Mouse (Mus musculus) inflammation-experienced regulatory T-cells, adult 6 months (primary cell): ENCODE data around the gene Rps3. TPM values are rescaled to one million over a fixed set of nuclear protein-coding genes. Genes with fewer than 3 reads are reported as not detected.

Experiments used
- ATAC-seq: one replicate; pipeline ENCODE4 v1.8.0; 2017
- polyA plus RNA-seq, 3 experiments: library from polyadenylated mRNA; unstranded; fragments of 100-300 nt; shearing (Covaris generic); gene quantifications; one replicate each; pipeline ENCODE4 v1.2.1; 2017

The Rps3 gene
- polyA plus RNA-seq, 3 experiments from 2014 or later = 2,539 to 3,992 (median 2,708) TPM

- ATAC-seq = no peak
Observed at GRCm38 (mm10) chr7:99436530-99436929, 47.0 kb downstream of the Rps3 start.

GRCm38 (mm10) chr7:99434672-99435250 lies 48.8 kb downstream of the Rps3 start:
- no peak for ATAC-seq

GRCm38 (mm10) chr7:99432863-99433262 lies 50.7 kb downstream of the Rps3 start:
- no peak for ATAC-seq

- ATAC-seq = peak; percentile 77
Observed at GRCm38 (mm10) chr7:99432248-99432647, 51.3 kb downstream of the Rps3 start.

- ATAC-seq = no peak
Observed at GRCm38 (mm10) chr7:99430246-99430645, 53.3 kb downstream of the Rps3 start.

- ATAC-seq = no peak
Observed at GRCm38 (mm10) chr7:99429786-99430185, 53.8 kb downstream of the Rps3 start.

GRCm38 (mm10) chr7:99428836-99429235 lies 54.7 kb downstream of the Rps3 start:
- peak; percentile 64 for ATAC-seq

- no peak for ATAC-seq
Observed at GRCm38 (mm10) chr7:99427987-99428386, 55.6 kb downstream of the Rps3 start.

Other genes starting within 250 kb of the Rps3 start
- gene Mogat2, start 245.1 kb downstream of the Rps3 start, polyA plus RNA-seq = not detected
- gene Map6, start 216.3 kb downstream of the Rps3 start, polyA plus RNA-seq = 1 to 10 TPM; 3.1 to 5.6 (median 3.2) TPM
- not detected for gene Serpinh1, start 130.5 kb downstream of the Rps3 start, polyA plus RNA-seq
- gene Gdpd5, start 102.3 kb downstream of the Rps3 start, polyA plus RNA-seq = 10 to 100 TPM; 15.1 to 29.0 (median 17.5) TPM
- gene Klhl35, start 17.7 kb downstream of the Rps3 start, polyA plus RNA-seq = under 1 TPM in 1 of 3 experiments, not detected in 2; 0.52 TPM
- 10 to 100 TPM in 2 of 3 experiments, 1 to 10 TPM in 1; 6.1 to 11.1 (median 10.6) TPM for gene Arrb1, start 51.7 kb upstream of the Rps3 start, polyA plus RNA-seq
- gene Tpbgl, start 143.4 kb upstream of the Rps3 start, polyA plus RNA-seq = under 1 TPM in 1 of 3 experiments, not detected in 2; 0.72 TPM
- not detected for gene Slco2b1, start 227.6 kb upstream of the Rps3 start, polyA plus RNA-seq
- not detected for gene Olfr520, start 246.5 kb upstream of the Rps3 start, polyA plus RNA-seq